Mouse (Mus musculus) E14TG2a.4 (cell line): Measurements from ENCODE around the gene Rpl18.

Experiments
- H3K27me3 ChIP-seq: 2 replicates; pipeline ENCODE4 v1.6.1; 2014; ENCODE audit warnings: low read length, control low read depth; ENCODE audit not compliant: insufficient read depth
- H3K36me3 ChIP-seq: 2 replicates; pipeline ENCODE4 v1.6.1; 2014; ENCODE audit warnings: low read length, control low read depth; ENCODE audit not compliant: insufficient read depth
- H3K4me1 ChIP-seq: replicated peaks from 2 replicates; pipeline ENCODE4 v1.6.1; 2014; ENCODE audit warnings: low read depth, low read length, control low read depth
- H3K4me3 ChIP-seq: replicated peaks from 2 replicates; pipeline ENCODE4 v1.5.1; 2014; ENCODE audit warnings: mild to moderate bottlenecking, low read length
- H3K9me3 ChIP-seq: 2 replicates; pipeline ENCODE4 v1.6.1; 2014; ENCODE audit warnings: low read length, control low read depth
- CTCF ChIP-seq: conservative IDR thresholded peaks from 2 replicates; pipeline ENCODE4 v1.5.1; 2014; ENCODE audit warnings: low read length
- NANOG ChIP-seq: IDR thresholded peaks from 2 replicates; pipeline ENCODE4 v1.6.1; 2014; ENCODE audit warnings: borderline replicate concordance, low read length, mixed read lengths
- POU5F1 ChIP-seq: IDR thresholded peaks from 2 replicates; pipeline ENCODE4 v1.6.1; 2014; ENCODE audit warnings: low read length, borderline replicate concordance

Gene Rpl18

GRCm38 (mm10) chr7:45682144-45683126 is 32.8 kb upstream of the Rpl18 start:
- H3K4me3 ChIP-seq: peak overlapping the region; percentile 61
- H3K4me1 ChIP-seq: peaks cover 45% of the 10 kb centered on the region

DNA sequence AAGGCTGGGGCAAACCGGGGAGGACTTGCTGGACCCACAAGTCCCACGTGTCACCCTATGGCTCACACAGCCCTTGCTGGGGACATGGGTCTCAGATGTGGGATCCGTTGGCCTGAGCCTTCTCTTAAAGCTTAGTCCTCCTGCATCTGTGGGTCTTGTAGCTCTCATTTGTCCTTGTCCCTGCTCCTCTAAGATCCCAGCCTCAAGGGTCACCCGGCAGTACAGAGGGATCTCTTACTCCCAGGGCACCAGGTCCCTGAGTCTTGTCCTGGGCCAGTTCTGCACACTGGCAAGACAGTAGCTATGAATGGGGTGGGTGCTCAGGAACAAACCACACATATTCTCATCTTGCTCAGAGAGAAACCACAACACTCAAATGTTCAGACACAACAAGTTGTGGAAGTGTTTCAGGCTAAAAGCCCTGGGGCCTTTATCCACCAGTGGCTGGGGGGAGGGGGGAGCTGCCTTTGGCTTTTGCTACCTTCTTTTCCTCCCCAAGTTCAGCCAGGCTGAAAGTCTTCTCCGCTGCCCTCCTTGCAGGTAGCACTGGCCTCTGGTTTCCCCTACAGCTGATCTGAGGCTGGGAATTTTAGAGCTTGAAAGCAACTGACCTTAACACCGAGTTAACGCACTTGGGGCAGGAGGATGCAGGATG is 31.7 kb upstream of the Rpl18 start, which contains the start of gene Ntn5:
Gene Ntn5 (plus strand): TSS at position 627 of the 655 bp plus-strand sequence.
- no peaks in the 10 kb centered on the region for H3K9me3 ChIP-seq
- TF ChIP-seq NANOG: no peak
- no peak for TF ChIP-seq CTCF
- no peak for TF ChIP-seq POU5F1
- peaks cover 10% of the 10 kb centered on the region for H3K27me3 ChIP-seq
- peaks cover 44% of the 10 kb centered on the region for H3K4me1 ChIP-seq
- H3K36me3 ChIP-seq: no peaks in the 10 kb centered on the region; the same call in 1 of the 2 replicates
- peak within 1 kb of the TSS; percentile 48 for H3K4me3 ChIP-seq

More at GRCm38 (mm10) chr7:45682144-45683126, 32.8 kb upstream of the Rpl18 start:
- H3K36me3 ChIP-seq: no peaks in the 10 kb centered on the region; the same call in 1 of the 2 replicates
- H3K27me3 ChIP-seq: peaks cover 19% of the 10 kb centered on the region
- no peaks in the 10 kb centered on the region for H3K9me3 ChIP-seq
- TF ChIP-seq POU5F1 (no peak), CTCF (peak; percentile 93), NANOG (no peak)

DNA sequence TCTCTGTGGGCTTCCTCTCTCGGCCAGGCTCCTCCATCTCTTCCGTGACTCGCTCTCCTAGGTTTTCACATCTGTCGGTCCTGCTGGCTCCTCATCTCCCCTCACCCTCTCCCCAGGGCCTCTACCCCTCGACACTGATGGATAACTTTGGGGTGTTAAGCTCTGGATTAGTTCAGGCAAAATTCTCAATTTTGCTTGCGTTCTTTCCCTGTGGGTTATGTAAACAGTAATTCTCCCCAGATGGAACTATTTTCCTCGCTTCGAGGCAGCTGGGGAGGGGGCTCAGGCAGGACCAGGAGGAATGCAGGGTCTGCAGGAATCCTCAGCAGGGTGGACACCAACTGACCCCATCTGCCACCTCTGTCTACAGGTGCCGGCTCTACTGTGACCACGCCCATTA is 29.4 kb upstream of the Rpl18 start:
- no peak overlapping the region for H3K4me3 ChIP-seq
- H3K9me3 ChIP-seq: no peaks in the 10 kb centered on the region
- H3K27me3 ChIP-seq: peaks cover 24% of the 10 kb centered on the region
- H3K36me3 ChIP-seq: no peaks in the 10 kb centered on the region
- TF ChIP-seq NANOG: no peak
- TF ChIP-seq CTCF: no peak
- TF ChIP-seq POU5F1: no peak
- H3K4me1 ChIP-seq: peaks cover 58% of the 10 kb centered on the region

GRCm38 (mm10) chr7:45686841-45687240 is 28.4 kb upstream of the Rpl18 start:
- no peak for TF ChIP-seq CTCF
- no peak for TF ChIP-seq NANOG
- TF ChIP-seq POU5F1: no peak

GRCm38 (mm10) chr7:45689099-45689498 is 26.2 kb upstream of the Rpl18 start:
- H3K27me3 ChIP-seq: peaks cover 57% of the 10 kb centered on the region
- no peaks in the 10 kb centered on the region for H3K36me3 ChIP-seq
- H3K9me3 ChIP-seq: no peaks in the 10 kb centered on the region
- H3K4me3 ChIP-seq: no peak overlapping the region
- no peak for TF ChIP-seq POU5F1
- no peak for TF ChIP-seq NANOG
- TF ChIP-seq CTCF: no peak
- H3K4me1 ChIP-seq: peaks cover 50% of the 10 kb centered on the region

More at GRCm38 (mm10) chr7:45686841-45687240, 28.4 kb upstream of the Rpl18 start:
- no peaks in the 10 kb centered on the region for H3K9me3 ChIP-seq
- peaks cover 35% of the 10 kb centered on the region for H3K27me3 ChIP-seq
- no peaks in the 10 kb centered on the region for H3K36me3 ChIP-seq
- H3K4me3 ChIP-seq: no peak overlapping the region
- H3K4me1 ChIP-seq: peaks cover 64% of the 10 kb centered on the region

DNA sequence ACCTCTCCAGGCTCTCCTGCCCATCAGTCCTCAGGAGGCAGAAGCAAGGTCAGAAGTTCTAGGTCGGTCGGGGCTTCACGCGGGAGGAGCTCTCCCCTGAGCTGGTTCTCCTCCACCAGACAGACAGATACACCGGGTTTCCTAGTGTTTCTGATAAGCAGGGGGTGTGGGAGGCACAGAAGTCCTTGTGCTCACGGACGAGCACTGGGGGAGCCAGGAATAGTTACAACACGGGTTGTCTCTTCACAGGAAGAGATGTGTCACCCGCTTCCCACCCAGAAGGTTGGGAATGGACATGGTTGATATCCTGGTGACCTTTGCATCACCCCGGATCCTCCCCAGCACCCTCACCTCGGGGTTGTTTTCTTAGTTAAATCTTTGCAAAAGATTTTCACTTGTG is 25.5 kb upstream of the Rpl18 start:
- Histone ChIP-seq H3K36me3 (no peaks in the 10 kb centered on the region), H3K9me3 (no peaks in the 10 kb centered on the region), H3K27me3 (peaks cover 63% of the 10 kb centered on the region), H3K4me3 (no peak overlapping the region), H3K4me1 (peaks cover 43% of the 10 kb centered on the region)
- TF ChIP-seq POU5F1: no peak
- TF ChIP-seq NANOG: no peak

GRCm38 (mm10) chr7:45692364-45692763 is 22.9 kb upstream of the Rpl18 start:
- Histone ChIP-seq H3K9me3 (peaks cover 6% of the 10 kb centered on the region; the same call in 1 of the 2 replicates), H3K36me3 (no peaks in the 10 kb centered on the region), H3K27me3 (peaks cover 69% of the 10 kb centered on the region), H3K4me1 (peaks cover 34% of the 10 kb centered on the region), H3K4me3 (no peak overlapping the region)
- TF ChIP-seq CTCF: no peak

DNA sequence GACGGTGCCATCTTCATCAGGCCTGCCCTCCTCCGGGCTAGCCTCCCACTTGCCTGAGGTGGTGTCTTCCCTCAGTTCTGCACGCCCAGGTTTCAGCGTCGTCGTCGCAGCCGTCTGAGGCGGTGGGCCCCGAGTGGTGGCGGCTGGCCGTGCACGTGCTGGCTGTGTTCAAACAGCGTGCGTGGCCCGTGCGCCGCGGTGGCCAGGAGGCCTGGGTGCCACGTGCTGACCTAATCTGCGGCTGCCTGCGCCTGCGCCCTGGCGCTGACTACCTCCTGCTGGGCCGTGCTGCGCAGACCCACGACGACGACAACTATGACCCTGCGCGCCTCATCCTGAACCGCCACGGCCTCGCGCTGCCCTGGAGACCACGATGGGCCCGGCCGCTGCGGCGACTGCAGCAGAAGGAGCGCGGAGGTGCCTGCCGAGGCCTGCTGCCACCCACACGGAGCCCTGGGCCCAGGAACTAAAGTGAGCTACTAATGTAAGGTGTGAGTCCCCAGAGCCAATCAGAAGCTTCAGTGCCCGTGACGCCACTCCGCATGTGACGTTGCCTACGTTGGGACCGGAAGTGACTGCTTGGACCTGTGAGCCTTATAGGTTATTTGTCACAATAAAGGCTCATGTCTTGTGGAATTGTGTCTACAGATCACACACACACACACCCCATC is 21.2 kb upstream of the Rpl18 start, which contains the start of gene Sec1:
Gene Sec1 (minus strand): TSS at position 482 of the 671 bp plus-strand sequence.
- H3K4me1 ChIP-seq: peaks cover 33% of the 10 kb centered on the region
- H3K9me3 ChIP-seq: peaks cover 6% of the 10 kb centered on the region; the same call in 1 of the 2 replicates
- TF ChIP-seq NANOG (no peak), POU5F1 (no peak), CTCF (no peak)
- H3K4me3 ChIP-seq: peak within 1 kb of the TSS; percentile 53
- no peaks in the 10 kb centered on the region for H3K36me3 ChIP-seq
- peaks cover 79% of the 10 kb centered on the region for H3K27me3 ChIP-seq
